Mouse (Mus musculus) CH12.LX (cell line): ENCODE measurements at regions not wholly inside any gene's neighbourhood (a gene's known extent, or its start where the extent isn't known, plus 50 kb on each side); places are given as distances from the start of the nearest gene placed in this dataset.
"Not testable (repeated sequence)": the region's sequence is repeated elsewhere in the genome, so short reads cannot be mapped to it uniquely, and the experiment has no call there.

Experiments used
- DNase-seq: peaks from one replicate; pipeline ENCODE4 v3.0.0-alpha.2; 2013; ENCODE audit errors: extremely low read depth
- H3K27ac ChIP-seq: 2 replicates; pipeline ENCODE4 v1.5.1; 2012; ENCODE audit warnings: low read depth, mild to moderate bottlenecking, control low read depth, moderate library complexity; ENCODE audit not compliant: insufficient read depth
- H3K27me3 ChIP-seq: replicated peaks from 2 replicates; pipeline ENCODE3; 2012; ENCODE audit warnings: inconsistent platforms
- H3K36me3 ChIP-seq, 2 experiments: replicated peaks in 1 of 2; 2 replicates each; pipeline versions ENCODE3 to v1.6.1; 2012; ENCODE audit warnings: inconsistent platforms in 1 of 2, low read length in 1 of 2, mild to moderate bottlenecking in 1 of 2, mixed read lengths in 1 of 2, moderate library complexity in 1 of 2; ENCODE audit not compliant: control insufficient read depth in 1 of 2, insufficient read depth in 1 of 2
- H3K4me1 ChIP-seq, 2 experiments: 2 replicates each; pipeline ENCODE4 v1.6.1; 2012; ENCODE audit warnings: inconsistent platforms in 1 of 2, moderate library complexity in 1 of 2; ENCODE audit not compliant: insufficient read depth in 2 of 2, control insufficient read depth in 1 of 2
- H3K4me2 ChIP-seq: 2 replicates; pipeline ENCODE4 v1.6.1; 2012; ENCODE audit warnings: low read depth, mild to moderate bottlenecking, control low read depth; ENCODE audit not compliant: poor library complexity, insufficient read depth, severe bottlenecking
- H3K4me3 ChIP-seq, 3 experiments: fragments of 150-350 bp in 1 of 3; sonication (generic) in 1 of 3; replicated peaks in 1 of 3; 2 replicates each; pipeline versions ENCODE3 to v1.5.1; 2011 to 2012; ENCODE audit warnings: low read depth in 2 of 3, low read length in 2 of 3, mild to moderate bottlenecking in 2 of 3, moderate library complexity in 2 of 3, control low read depth in 1 of 3, improper control_type of control experiment in 1 of 3, inconsistent platforms in 1 of 3, mixed read lengths in 1 of 3; ENCODE audit not compliant: poor library complexity in 1 of 3
- H3K79me2 ChIP-seq: replicated peaks from 2 replicates; pipeline ENCODE4 v1.6.1; 2012; ENCODE audit warnings: mild to moderate bottlenecking, moderate library complexity; ENCODE audit not compliant: control insufficient read depth, poor library complexity, insufficient read depth, severe bottlenecking; ENCODE audit errors: extremely low read depth
- H3K9ac ChIP-seq: 2 replicates; pipeline ENCODE4 v1.6.1; 2012; ENCODE audit warnings: low read depth, mild to moderate bottlenecking, control low read depth, moderate library complexity; ENCODE audit not compliant: insufficient read depth
- H3K9me3 ChIP-seq: replicated peaks from 2 replicates; pipeline ENCODE3; 2012; ENCODE audit warnings: low read length, inconsistent platforms, mixed read lengths
- ELF1 ChIP-seq: IDR thresholded peaks from 2 replicates; pipeline ENCODE4 v1.6.1; 2014; ENCODE audit warnings: low read depth, mild to moderate bottlenecking, inconsistent platforms, low read length, improper control_type of control experiment
- ETS1 ChIP-seq: conservative IDR thresholded peaks from 2 replicates; pipeline ENCODE4 v1.6.1; 2012; ENCODE audit warnings: low read depth, mild to moderate bottlenecking, inconsistent platforms, low read length, improper control_type of control experiment, moderate library complexity
- GABPA ChIP-seq: IDR thresholded peaks from 2 replicates; pipeline ENCODE4 v1.6.1; 2012; ENCODE audit warnings: low read depth, low read length, improper control_type of control experiment, inconsistent platforms; ENCODE audit not compliant: insufficient replicate concordance
- HCFC1 ChIP-seq: IDR thresholded peaks from 2 replicates; pipeline ENCODE4 v1.6.1; 2012; ENCODE audit warnings: low read depth, mild to moderate bottlenecking, inconsistent platforms, low read length, improper control_type of control experiment
- JUN ChIP-seq: IDR thresholded peaks from 2 replicates; pipeline ENCODE4 v1.6.1; 2011; ENCODE audit warnings: low read depth, mild to moderate bottlenecking, low read length, improper control_type of control experiment, moderate library complexity; ENCODE audit not compliant: insufficient read depth
- JUND ChIP-seq: conservative IDR thresholded peaks from 2 replicates; pipeline ENCODE4 v1.6.1; 2011; ENCODE audit warnings: low read depth, low read length, improper control_type of control experiment
- MAFK ChIP-seq: IDR thresholded peaks from 2 replicates; pipeline ENCODE4 v1.6.1; 2011; ENCODE audit warnings: low read length, improper control_type of control experiment; ENCODE audit not compliant: insufficient replicate concordance
- MAX ChIP-seq: IDR thresholded peaks from 2 replicates; pipeline ENCODE4 v1.6.1; 2011; ENCODE audit warnings: low read length, improper control_type of control experiment
- MAZ ChIP-seq: IDR thresholded peaks from 2 replicates; pipeline ENCODE4 v1.6.1; 2012; ENCODE audit warnings: low read depth, mild to moderate bottlenecking, inconsistent platforms, low read length, improper control_type of control experiment, moderate library complexity
- MEF2A ChIP-seq: IDR thresholded peaks from 2 replicates; pipeline ENCODE4 v1.6.1; 2014; ENCODE audit warnings: low read depth, mild to moderate bottlenecking, inconsistent platforms, low read length, improper control_type of control experiment, borderline replicate concordance
- POLR2AphosphoS2 ChIP-seq: IDR thresholded peaks from 2 replicates; pipeline ENCODE4 v1.6.1; 2011; ENCODE audit warnings: low read depth, low read length, improper control_type of control experiment
- TBP ChIP-seq: conservative IDR thresholded peaks from 2 replicates; pipeline ENCODE4 v1.6.1; 2011; ENCODE audit warnings: low read depth, low read length, improper control_type of control experiment
- TCF12 ChIP-seq: IDR thresholded peaks from 2 replicates; pipeline ENCODE4 v1.6.1; 2014; ENCODE audit warnings: low read depth, mild to moderate bottlenecking, inconsistent platforms, low read length, improper control_type of control experiment
- UBTF ChIP-seq: IDR thresholded peaks from 2 replicates; pipeline ENCODE4 v1.6.1; 2012; ENCODE audit warnings: low read depth, mild to moderate bottlenecking, inconsistent platforms, low read length, improper control_type of control experiment, moderate library complexity
- dilution Hi-C: fragments of 300-500 bp; cut with MboI; formaldehyde crosslinking; loops from 2 replicates; pipeline ENCODE4 v1.14.3; 2020; ENCODE audit warnings: low sequenced_read_pairs; ENCODE audit not compliant: extremely low pct_unique_long_range_greater_than_20kb, extremely low pct_ligation_motif_present
- in situ Hi-C: fragments of 300-500 bp; cut with MboI; formaldehyde crosslinking; loops from 3 replicates; pipeline ENCODE4 v1.14.3; 2019; ENCODE audit warnings: low sequenced_read_pairs, low pct_ligation_motif_present, low pct_unique_long_range_greater_than_20kb, mixed read lengths

DNA sequence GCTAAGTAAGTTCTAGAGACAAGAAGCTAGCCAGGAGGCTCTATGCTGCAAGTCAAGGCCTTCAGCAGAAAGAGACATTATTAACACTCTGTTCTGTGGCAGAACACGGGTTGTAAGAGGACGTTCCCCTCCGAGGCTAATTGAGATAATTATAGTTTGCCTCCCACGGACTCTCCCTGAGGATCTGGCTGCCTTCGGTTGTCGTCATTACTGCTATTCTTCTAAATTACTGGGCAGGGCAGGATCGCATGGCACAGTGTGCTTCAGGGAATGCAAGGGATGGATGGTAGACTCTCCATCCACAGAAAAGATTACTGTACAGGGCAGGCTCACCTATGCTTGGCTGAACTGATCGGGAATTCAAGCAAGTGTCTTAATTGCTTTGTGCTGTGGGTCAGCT, 124.7 kb upstream of the Rgma start:
- H3K4me1 ChIP-seq: no peaks in the 10 kb centered on the region
- in situ Hi-C loops: no loop called here
- H3K4me3 ChIP-seq: no peak overlapping the region
- no peak overlapping the region for H3K4me2 ChIP-seq
- DNase-seq: no peak
- dilution Hi-C loops: no loop called here
- no peaks in the 10 kb centered on the region for H3K36me3 ChIP-seq
- TF ChIP-seq ETS1 (no peak), MAX (no peak), JUN (no peak), GABPA (no peak), POLR2AphosphoS2 (no peak), MEF2A (no peak), HCFC1 (no peak), TBP (no peak)
- H3K9ac ChIP-seq: no peak overlapping the region
- no peaks in the 10 kb centered on the region for H3K79me2 ChIP-seq
- no peaks in the 10 kb centered on the region for H3K27me3 ChIP-seq
- H3K27ac ChIP-seq: no peak overlapping the region
- peaks cover 1% of the 10 kb centered on the region for H3K9me3 ChIP-seq

- Histone ChIP-seq H3K4me3 (no peak overlapping the region), H3K4me1 (no peaks in the 10 kb centered on the region), H3K27me3 (no peaks in the 10 kb centered on the region), H3K9me3 (peaks cover 2% of the 10 kb centered on the region), H3K36me3 (no peaks in the 10 kb centered on the region), H3K79me2 (no peaks in the 10 kb centered on the region), H3K9ac (no peak overlapping the region), H3K4me2 (no peak overlapping the region), H3K27ac (no peak overlapping the region)
- in situ Hi-C loops: no loop called here
- TF ChIP-seq UBTF (no peak), TCF12 (no peak), ELF1 (no peak), GABPA (no peak), JUND (no peak), MAZ (no peak), MAFK (no peak), HCFC1 (no peak), MAX (no peak), JUN (no peak)
- no peak for DNase-seq
- dilution Hi-C loops: no loop called here
Observed at GRCm38 (mm10) chr7:73251187-73251740, 124.0 kb upstream of the Rgma start.

DNA sequence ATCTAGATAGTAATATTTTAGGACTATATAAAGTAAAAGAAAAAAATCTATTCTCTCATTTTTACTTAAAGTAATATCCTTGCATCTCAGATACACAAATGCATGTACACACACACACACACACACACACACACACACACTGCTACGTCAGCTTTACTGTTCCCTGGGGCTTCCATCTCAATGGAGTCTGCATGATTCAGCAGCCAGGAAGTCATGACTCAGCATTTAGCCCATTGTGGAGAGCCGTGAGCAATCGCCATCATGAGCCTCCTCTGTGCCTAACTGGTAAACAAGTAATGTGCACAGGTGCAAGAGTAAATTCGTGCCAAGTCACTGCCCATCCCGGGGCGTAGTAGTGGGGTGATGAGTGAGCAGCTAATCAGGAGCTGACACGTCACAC, 120.3 kb upstream of the Rgma start:
- H3K79me2 ChIP-seq, H3K27ac ChIP-seq, H3K9me3 ChIP-seq, H3K4me3 ChIP-seq, in situ Hi-C loops, H3K4me2 ChIP-seq, H3K27me3 ChIP-seq, H3K4me1 ChIP-seq, H3K9ac ChIP-seq, dilution Hi-C loops, DNase-seq, H3K36me3 ChIP-seq: not testable (repeated sequence)
